Mouse (Mus musculus): ENCODE data around the gene Atad5.
"Not testable (repeated sequence)": the region's sequence is repeated elsewhere in the genome, so short reads cannot be mapped to it uniquely, and the experiment has no call there.

Atad5 gene

GRCm38 (mm10) chr11:80088917-80089816, at the start of gene Atad5:
Gene Atad5, plus strand, starts transcription at chr11:80089400.
- DNase-seq (ENCODE audit: low spot score) = peak; percentile 96

GRCm38 (mm10) chr11:80042615-80043418, 46.4 kb upstream of the Atad5 start:
- peak; percentile 55 for DNase-seq (ENCODE audit: low spot score)

- DNase-seq (ENCODE audit: low spot score) = no peak
These were observed 45.8 kb upstream of the Atad5 start for GRCm38 (mm10) chr11:80043419-80043817.

GRCm38 (mm10) chr11:80046856-80047255, 42.3 kb upstream of the Atad5 start:
- DNase-seq (ENCODE audit: low spot score) = no peak

- DNase-seq (ENCODE audit: low spot score) = no peak
These were observed 39.1 kb upstream of the Atad5 start for GRCm38 (mm10) chr11:80050088-80050487.

GRCm38 (mm10) chr11:80052456-80052855, 36.7 kb upstream of the Atad5 start:
- no peak for DNase-seq (ENCODE audit: low spot score)

GRCm38 (mm10) chr11:80053171-80053570, 36.0 kb upstream of the Atad5 start:
- DNase-seq (ENCODE audit: low spot score) = no peak

- DNase-seq (ENCODE audit: low spot score) = no peak
These were observed 34.5 kb upstream of the Atad5 start for GRCm38 (mm10) chr11:80054659-80055058.

- DNase-seq (ENCODE audit: low spot score) = no peak
These were observed 33.1 kb upstream of the Atad5 start for GRCm38 (mm10) chr11:80056141-80056540.

- DNase-seq (ENCODE audit: low spot score) = no peak
These were observed 27.0 kb upstream of the Atad5 start for GRCm38 (mm10) chr11:80062159-80062558.

GRCm38 (mm10) chr11:80066373-80066772, 22.8 kb upstream of the Atad5 start:
- not testable (repeated sequence) for DNase-seq (ENCODE audit: low spot score)

- DNase-seq (ENCODE audit: low spot score) = no peak
These were observed 21.6 kb upstream of the Atad5 start for GRCm38 (mm10) chr11:80067558-80067957.

- no peak for DNase-seq (ENCODE audit: low spot score)
These were observed 19.4 kb upstream of the Atad5 start for GRCm38 (mm10) chr11:80069815-80070214.

- no peak for DNase-seq (ENCODE audit: low spot score)
These were observed 18.2 kb upstream of the Atad5 start for GRCm38 (mm10) chr11:80071039-80071438.

GRCm38 (mm10) chr11:80072365-80072764, 16.8 kb upstream of the Atad5 start:
- no peak for DNase-seq (ENCODE audit: low spot score)

GRCm38 (mm10) chr11:80075608-80076277, 13.5 kb upstream of the Atad5 start:
- DNase-seq (ENCODE audit: low spot score) = no peak

GRCm38 (mm10) chr11:80077784-80078545, 11.2 kb upstream of the Atad5 start:
- no peak for DNase-seq (ENCODE audit: low spot score)

GRCm38 (mm10) chr11:80078831-80079230, 10.4 kb upstream of the Atad5 start:
- no peak for DNase-seq (ENCODE audit: low spot score)

- DNase-seq (ENCODE audit: low spot score) = no peak
These were observed 9.4 kb upstream of the Atad5 start for GRCm38 (mm10) chr11:80079751-80080150.

- DNase-seq (ENCODE audit: low spot score) = no peak
These were observed 8.8 kb upstream of the Atad5 start for GRCm38 (mm10) chr11:80080381-80080825.

All from retina, embryonic 14.5 days (tissue).